Mouse (Mus musculus): ENCODE data around the gene Pdlim7. TPM values are rescaled to one million over a fixed set of nuclear protein-coding genes. Genes with fewer than 3 reads are reported as not detected.

Gene Pdlim7
- polyA plus RNA-seq, 1 experiment: 6.0 TPM

DNA sequence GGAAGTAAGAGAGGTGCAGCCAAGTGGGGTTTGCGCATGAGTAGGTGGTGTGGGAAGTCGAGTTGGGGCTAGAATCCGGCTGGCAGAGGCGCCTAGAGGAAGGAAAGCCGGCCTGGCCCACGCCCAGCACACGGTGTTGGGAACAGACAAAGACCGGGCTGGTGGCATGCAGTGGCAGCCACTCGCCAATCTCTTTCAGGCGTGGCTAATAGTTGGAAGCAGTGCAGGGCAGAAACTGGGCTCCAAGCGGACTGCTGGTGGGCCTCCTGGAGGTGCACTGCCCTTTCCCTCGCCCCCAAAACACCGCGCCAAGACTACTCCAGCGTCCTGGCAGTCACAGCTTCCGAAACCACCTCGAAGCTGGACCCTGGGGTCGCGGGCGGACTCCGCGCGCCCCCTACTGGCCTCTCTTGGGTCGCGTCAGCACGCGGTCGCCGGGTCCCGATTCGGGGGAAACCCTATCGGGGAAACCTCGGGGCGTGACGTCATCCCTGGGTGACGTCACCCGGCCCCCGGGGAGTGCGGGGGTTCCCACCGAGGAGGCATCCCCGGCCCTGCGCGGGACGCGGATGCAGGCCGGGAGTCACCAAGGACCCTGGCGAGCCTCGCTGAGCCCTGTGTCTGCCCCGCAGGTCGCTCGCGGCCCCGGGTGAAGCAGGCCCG lies 42.2 kb downstream of the Pdlim7 start:
- TF ChIP-seq CTCF (IDR thresholded peaks at IDR 0.05; ENCODE audit: low read depth, low read length): peak; percentile 90
- no peak for TF ChIP-seq POLR2A (IDR thresholded peaks at IDR 0.05; ENCODE audit: borderline replicate concordance, low read depth, low read length)
- H3K4me1 ChIP-seq (ENCODE audit: control insufficient read depth, insufficient read depth, low read length): no peaks in the 10 kb centered on the region
- peak overlapping the region; percentile 61 for H3K4me3 ChIP-seq (ENCODE audit: insufficient read depth, low read length)
- H3K27ac ChIP-seq (ENCODE audit: insufficient read depth, low read depth, low read length): no peak overlapping the region

DNA sequence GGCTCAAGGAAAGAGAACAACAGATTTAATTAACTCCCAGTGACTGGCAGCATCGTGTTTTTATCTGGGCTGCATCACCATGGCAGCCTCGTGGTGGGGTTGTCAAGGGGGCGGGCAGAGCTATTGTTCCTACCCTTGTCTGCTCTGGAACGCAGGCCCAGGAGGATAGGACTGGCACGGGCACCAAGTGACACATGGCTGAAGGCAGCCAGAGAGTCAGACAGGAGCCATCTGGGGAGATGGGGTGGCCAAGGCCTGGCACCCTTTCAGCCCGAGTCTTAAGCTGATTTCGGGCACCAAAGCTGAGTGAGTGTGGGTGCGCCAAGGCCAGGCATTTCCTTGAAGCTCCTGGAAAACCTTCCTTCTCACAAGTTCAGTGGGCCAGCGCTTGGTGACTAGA lies 43.1 kb downstream of the Pdlim7 start:
- Histone ChIP-seq H3K4me3 (ENCODE audit: insufficient read depth, low read length) (no peak overlapping the region), H3K27ac (ENCODE audit: insufficient read depth, low read depth, low read length) (no peak overlapping the region), H3K4me1 (ENCODE audit: control insufficient read depth, insufficient read depth, low read length) (peaks cover 4% of the 10 kb centered on the region; the same call in 1 of the 2 replicates)
- TF ChIP-seq CTCF (IDR thresholded peaks at IDR 0.05; ENCODE audit: low read depth, low read length) (no peak), POLR2A (IDR thresholded peaks at IDR 0.05; ENCODE audit: borderline replicate concordance, low read depth, low read length) (no peak)

- Histone ChIP-seq H3K4me3 (ENCODE audit: insufficient read depth, low read length) (no peak overlapping the region), H3K4me1 (ENCODE audit: control insufficient read depth, insufficient read depth, low read length) (peaks cover 5% of the 10 kb centered on the region; the same call in 1 of the 2 replicates), H3K27ac (ENCODE audit: insufficient read depth, low read depth, low read length) (no peak overlapping the region)
- TF ChIP-seq CTCF (IDR thresholded peaks at IDR 0.05; ENCODE audit: low read depth, low read length): no peak
- TF ChIP-seq POLR2A (IDR thresholded peaks at IDR 0.05; ENCODE audit: borderline replicate concordance, low read depth, low read length): no peak
Measured at GRCm38 (mm10) chr13:55468851-55469560, 44.5 kb downstream of the Pdlim7 start.

GRCm38 (mm10) chr13:55465830-55466440 lies 47.5 kb downstream of the Pdlim7 start:
- TF ChIP-seq POLR2A (IDR thresholded peaks at IDR 0.05; ENCODE audit: borderline replicate concordance, low read depth, low read length): no peak
- no peak for TF ChIP-seq CTCF (IDR thresholded peaks at IDR 0.05; ENCODE audit: low read depth, low read length)
- no peak overlapping the region for H3K27ac ChIP-seq (ENCODE audit: insufficient read depth, low read depth, low read length)
- no peak overlapping the region for H3K4me3 ChIP-seq (ENCODE audit: insufficient read depth, low read length)
- H3K4me1 ChIP-seq (ENCODE audit: control insufficient read depth, insufficient read depth, low read length): peaks cover 5% of the 10 kb centered on the region; the same call in 1 of the 2 replicates

DNA sequence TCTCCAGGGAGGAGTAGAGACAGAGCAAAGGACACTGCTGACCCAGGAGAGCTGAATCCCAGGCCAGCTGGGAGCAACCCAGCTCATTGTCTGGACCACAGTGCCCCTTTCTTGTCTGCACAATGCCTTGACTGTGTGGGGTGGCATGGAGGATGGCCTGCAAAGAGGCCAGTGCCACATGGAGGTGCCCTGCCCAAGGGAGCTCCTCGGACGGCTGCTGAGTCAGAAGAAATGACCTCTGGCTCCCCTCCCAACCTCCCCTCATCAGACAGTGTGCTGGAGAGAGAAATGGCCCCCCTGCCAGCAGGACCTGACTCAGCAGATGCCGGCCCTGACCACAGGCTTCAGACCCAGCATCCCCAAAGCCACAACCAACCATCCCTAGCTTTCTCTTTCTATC lies 48.3 kb downstream of the Pdlim7 start:
- no peak overlapping the region for H3K4me3 ChIP-seq (ENCODE audit: insufficient read depth, low read length)
- H3K4me1 ChIP-seq (ENCODE audit: control insufficient read depth, insufficient read depth, low read length): peaks cover 5% of the 10 kb centered on the region; the same call in 1 of the 2 replicates
- no peak overlapping the region for H3K27ac ChIP-seq (ENCODE audit: insufficient read depth, low read depth, low read length)
- TF ChIP-seq CTCF (IDR thresholded peaks at IDR 0.05; ENCODE audit: low read depth, low read length) (no peak), POLR2A (IDR thresholded peaks at IDR 0.05; ENCODE audit: borderline replicate concordance, low read depth, low read length) (no peak)

DNA sequence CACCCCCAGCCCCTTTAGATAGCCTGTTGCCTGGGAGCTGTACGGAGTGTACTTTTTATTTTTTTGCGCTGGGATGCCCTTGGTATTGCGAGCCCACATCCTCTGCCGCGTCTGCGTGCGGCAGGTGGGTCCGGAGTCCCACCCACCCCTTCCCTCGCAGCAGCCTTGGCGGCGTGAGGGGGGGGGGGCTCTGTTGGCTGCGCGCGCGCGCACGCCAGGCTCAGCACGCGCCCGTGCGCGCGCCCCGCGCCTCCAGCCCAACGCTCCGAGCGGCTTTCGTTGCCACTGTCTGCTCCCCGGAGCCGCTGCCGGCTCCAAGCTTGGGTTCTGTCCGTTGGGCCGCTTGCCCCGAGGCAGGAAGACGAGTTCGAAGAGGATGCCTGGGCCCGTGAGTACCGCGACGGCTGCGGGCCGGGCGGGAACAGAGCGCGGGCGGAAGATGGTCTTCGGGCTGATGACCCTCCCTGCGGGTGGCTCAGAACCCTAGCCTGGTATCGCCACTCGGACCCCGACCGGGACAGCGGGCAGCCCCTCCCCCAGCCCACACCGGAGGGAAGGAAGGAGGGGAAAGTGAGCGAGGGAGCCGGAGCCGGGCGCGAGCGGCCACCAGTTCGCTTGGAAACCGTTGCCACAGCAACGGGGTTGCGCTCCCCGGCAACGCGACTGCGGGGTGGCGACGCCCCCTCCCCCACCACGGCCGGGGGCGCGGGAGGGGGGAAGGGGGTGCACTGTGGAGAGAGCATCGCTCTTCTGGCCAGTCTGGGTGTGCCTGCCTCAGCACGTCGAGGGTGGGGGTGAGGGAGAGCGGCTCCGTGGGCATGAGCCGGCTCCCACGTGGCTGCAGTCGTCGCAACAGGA lies 49.2 kb downstream of the Pdlim7 start, which contains the start of gene Prr7:
TSS of gene Prr7 (plus strand) at position 241 of the 858 bp plus-strand sequence.
- TF ChIP-seq POLR2A (IDR thresholded peaks at IDR 0.05; ENCODE audit: borderline replicate concordance, low read depth, low read length) (no peak), CTCF (IDR thresholded peaks at IDR 0.05; ENCODE audit: low read depth, low read length) (no peak)
- H3K27ac ChIP-seq (ENCODE audit: insufficient read depth, low read depth, low read length): no peak within 1 kb of the TSS
- peak within 1 kb of the TSS; percentile 49 for H3K4me3 ChIP-seq (ENCODE audit: insufficient read depth, low read length)
- H3K4me1 ChIP-seq (ENCODE audit: control insufficient read depth, insufficient read depth, low read length): peaks cover 5% of the 10 kb centered on the region; the same call in 1 of the 2 replicates

GRCm38 (mm10) chr13:55463399-55464026 lies 50.0 kb downstream of the Pdlim7 start:
- Histone ChIP-seq H3K4me1 (ENCODE audit: control insufficient read depth, insufficient read depth, low read length) (peaks cover 5% of the 10 kb centered on the region; the same call in 1 of the 2 replicates), H3K4me3 (ENCODE audit: insufficient read depth, low read length) (peak overlapping the region; percentile 49; the same call in 1 of the 2 replicates), H3K27ac (ENCODE audit: insufficient read depth, low read depth, low read length) (no peak overlapping the region)
- no peak for TF ChIP-seq CTCF (IDR thresholded peaks at IDR 0.05; ENCODE audit: low read depth, low read length)
- no peak for TF ChIP-seq POLR2A (IDR thresholded peaks at IDR 0.05; ENCODE audit: borderline replicate concordance, low read depth, low read length)

GRCm38 (mm10) chr13:55462965-55463364 lies 50.5 kb downstream of the Pdlim7 start:
- H3K27ac ChIP-seq (ENCODE audit: insufficient read depth, low read depth, low read length): no peak overlapping the region
- H3K4me3 ChIP-seq (ENCODE audit: insufficient read depth, low read length): no peak overlapping the region
- TF ChIP-seq POLR2A (IDR thresholded peaks at IDR 0.05; ENCODE audit: borderline replicate concordance, low read depth, low read length) (no peak), CTCF (IDR thresholded peaks at IDR 0.05; ENCODE audit: low read depth, low read length) (no peak)
- peaks cover 5% of the 10 kb centered on the region; the same call in 1 of the 2 replicates for H3K4me1 ChIP-seq (ENCODE audit: control insufficient read depth, insufficient read depth, low read length)

Measured in bone marrow macrophage, adult 2 months (primary cell).